Mouse (Mus musculus): ENCODE results near the gene Dysf.

DNA sequence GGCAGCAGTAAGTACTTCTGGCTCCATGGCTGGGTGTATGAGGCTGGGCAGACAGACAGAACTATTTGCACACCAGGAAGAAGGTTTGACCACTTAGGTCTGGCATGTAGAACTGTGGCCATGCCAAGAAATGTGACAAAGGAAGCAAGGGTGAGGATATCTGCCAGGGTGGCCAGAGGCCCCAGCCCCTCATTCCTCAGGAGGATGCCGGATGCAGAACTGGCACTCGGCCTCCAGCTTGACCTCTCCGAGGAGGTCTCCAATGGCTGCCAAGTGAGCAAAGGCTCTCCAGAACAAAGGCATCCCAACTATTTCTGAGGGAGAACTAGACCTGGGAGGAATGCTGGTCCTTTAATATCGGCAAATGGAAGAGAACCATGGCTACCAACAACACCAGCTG is 173.1 kb downstream of the Dysf start:
- no peak for TF ChIP-seq CTCF (IDR thresholded peaks at IDR 0.05; ENCODE audit: insufficient read depth, low read depth, low read length)
- TF ChIP-seq POLR2A (IDR thresholded peaks at IDR 0.05; ENCODE audit: insufficient read depth, low read depth, low read length), result no peak

Measured in olfactory bulb, adult 2 months (tissue).